Mouse (Mus musculus) ES-E14 (cell line): ENCODE results near the gene Gm49721.
"Not testable (repeated sequence)": the region's sequence is repeated elsewhere in the genome, so short reads cannot be mapped to it uniquely, and the experiment has no call there.

Experiments used
- MAFK ChIP-seq: IDR thresholded peaks from 2 replicates; pipeline ENCODE4 v1.6.1; 2014; ENCODE audit warnings: mild to moderate bottlenecking, low read depth, low read length, inconsistent platforms; ENCODE audit not compliant: insufficient read depth
- ZC3H11A ChIP-seq: IDR thresholded peaks from 2 replicates; pipeline ENCODE4 v1.6.1; 2012; ENCODE audit warnings: low read depth, mild to moderate bottlenecking, inconsistent platforms, low read length, borderline replicate concordance
- ZNF384 ChIP-seq: IDR thresholded peaks from 2 replicates; pipeline ENCODE4 v1.6.1; 2012; ENCODE audit warnings: low read depth, low read length, inconsistent platforms

GRCm38 (mm10) chr17:7005646-7006045, 26.9 kb downstream of the Gm49721 start:
- not testable (repeated sequence) for TF ChIP-seq ZC3H11A, MAFK, ZNF384
